Comparison of ENCODE assay signal across 8 mouse cellular contexts in genomic region chr7:92637021-92637625, GRCm38 (mm10). TPM values are rescaled to one million over a fixed set of nuclear protein-coding genes. Genes with fewer than 3 reads are reported as not detected.
DNase-seq lines count a peak whose midpoint lies in the region; ATAC-seq lines count a peak whose summit lies in the region.

TSS of gene Ankrd42 (minus strand) at chr7:92637142.

- peak within 1 kb of the TSS; percentile 72 for H3K27ac ChIP-seq in lung, embryonic 16.5 days (ENCODE audit: low read length)

- no peaks in the 10 kb centered on the region for H3K27me3 ChIP-seq in lung, embryonic 16.5 days (ENCODE audit: control insufficient read depth, insufficient read depth, low read depth, low read length)

- peak; percentile 92 to 97 for ATAC-seq in hematopoietic stem cell, adult 5-6 weeks (replicated peaks in 1 of 2; ENCODE audit: insufficient read depth in 1 of 2, low FRiP score in 2 of 2, low TSS enrichment in 1 of 2, low read depth in 1 of 2, poor library complexity in 2 of 2, severe bottlenecking in 2 of 2)
- ATAC-seq in lung, embryonic 16.5 days (ENCODE audit: low read depth), result peak; percentile 98

- peaks cover 9% of the 10 kb centered on the region; the same call in 1 of the 2 replicates for H3K36me3 ChIP-seq in lung, embryonic 16.5 days (ENCODE audit: control insufficient read depth, insufficient read depth, low read length)

- DNase-seq in MEL-GATA-1-ER (ENCODE audit: extremely low read depth, low read depth), result peak; percentile 75
- peak; percentile 85 for DNase-seq in cerebellum, adult 8-10 months
- DNase-seq in forelimb bud, embryonic 11.5 days (ENCODE audit: low read depth, low spot score), result peak; percentile 94
- peak; percentile 75 for DNase-seq in layer of hippocampus, adult 9-10 months (ENCODE audit: low spot score)
- DNase-seq in ovary, postnatal 10 days (ENCODE audit: low spot score), result peak; percentile 80
- peak; percentile 80 to 87 for DNase-seq in thymus, postnatal 10 days (ENCODE audit: low spot score in 2 of 2)

- WGBS in lung, embryonic 16.5 days, result 0% methylated on average over 44 of the region's 44 CpGs

- no peaks in the 10 kb centered on the region for H3K9me3 ChIP-seq in lung, embryonic 16.5 days (ENCODE audit: control insufficient read depth, low read length)

- H3K4me1 ChIP-seq in lung, embryonic 16.5 days (replicated peaks; ENCODE audit: control insufficient read depth, insufficient read depth, low read length), result peaks cover 15% of the 10 kb centered on the region

- peak within 1 kb of the TSS; percentile 98 for H3K4me2 ChIP-seq in lung, embryonic 16.5 days (ENCODE audit: low read depth, low read length)

- peak within 1 kb of the TSS; percentile 89 for H3K9ac ChIP-seq in lung, embryonic 16.5 days (ENCODE audit: low read length)

- peak within 1 kb of the TSS; percentile 94 for H3K4me3 ChIP-seq in lung, embryonic 16.5 days (ENCODE audit: low read length)

RNA-seq across cellular contexts. Expression of gene Ankrd42, which starts in this region (rescaled TPM):
- total RNA-seq in hematopoietic stem cell, adult 5-6 weeks (2017), result 1.1 and 2.6 TPM in 2 replicates
- polyA plus RNA-seq in lung, embryonic 16.5 days (2015; fragmentation: Nextera tagmentation; extraction: Ambion mirVana), result 8.4 and 9.2 TPM in 2 replicates

Comparison
In these comparisons a context has a peak if more than half of its experiments do, and no peak if none do; other contexts are left out.
1. Peak in every context shown above with its lines: DNase-seq, ATAC-seq, H3K4me3 ChIP-seq and H3K27ac ChIP-seq.